Mouse (Mus musculus) MEL (cell line): ENCODE measurements at regions not wholly inside any gene's neighbourhood (a gene's known extent, or its start where the extent isn't known, plus 50 kb on each side); places are given as distances from the start of the nearest gene placed in this dataset.

ENCODE experiments used
- CHD2 ChIP-seq: IDR thresholded peaks from 2 replicates; pipeline ENCODE4 v1.6.1; 2011; ENCODE audit warnings: low read length, improper control_type of control experiment
- CTCF ChIP-seq, 3 experiments: IDR thresholded peaks in 2 of 3; conservative IDR thresholded peaks in 1 of 3; 2 replicates each; pipeline ENCODE4 v1.5.1; 2011 to 2012; ENCODE audit warnings: low read length in 3 of 3, low read depth in 2 of 3, mild to moderate bottlenecking in 2 of 3, improper control_type of control experiment in 1 of 3, inconsistent platforms in 1 of 3, mixed read lengths in 1 of 3, moderate library complexity in 1 of 3; ENCODE audit not compliant: control insufficient read depth in 1 of 3, insufficient read depth in 1 of 3, poor library complexity in 1 of 3, severe bottlenecking in 1 of 3
- GATA1 ChIP-seq: IDR thresholded peaks from 2 replicates; pipeline ENCODE4 v1.6.1; 2011; ENCODE audit warnings: low read depth, low read length, improper control_type of control experiment
- MAX ChIP-seq: IDR thresholded peaks from 2 replicates; pipeline ENCODE4 v1.6.1; 2011; ENCODE audit warnings: low read length, improper control_type of control experiment
- MEF2A ChIP-seq: IDR thresholded peaks from 2 replicates; pipeline ENCODE4 v1.6.1; 2014; ENCODE audit warnings: low read depth, mild to moderate bottlenecking, inconsistent platforms, low read length, improper control_type of control experiment; ENCODE audit not compliant: poor library complexity, insufficient replicate concordance, severe bottlenecking; ENCODE audit errors: extremely low read depth
- POLR2A ChIP-seq, 2 experiments: IDR thresholded peaks; 2 replicates each; pipeline ENCODE4 v1.6.1; 2011 to 2012; ENCODE audit warnings: low read length in 2 of 2, mild to moderate bottlenecking in 2 of 2, control low read depth in 1 of 2, improper control_type of control experiment in 1 of 2, low read depth in 1 of 2, moderate library complexity in 1 of 2; ENCODE audit not compliant: control insufficient read depth in 1 of 2, insufficient read depth in 1 of 2, poor library complexity in 1 of 2
- POLR2AphosphoS2 ChIP-seq: IDR thresholded peaks from 2 replicates; pipeline ENCODE4 v1.6.1; 2011; ENCODE audit warnings: low read length, improper control_type of control experiment
- RAD21 ChIP-seq: IDR thresholded peaks from 2 replicates; pipeline ENCODE4 v1.6.1; 2011; ENCODE audit warnings: mild to moderate bottlenecking, low read depth, low read length, improper control_type of control experiment
- RCOR1 ChIP-seq: IDR thresholded peaks from 2 replicates; pipeline ENCODE4 v1.6.1; 2012; ENCODE audit warnings: low read depth, mild to moderate bottlenecking, inconsistent platforms, low read length, improper control_type of control experiment
- TAL1 ChIP-seq: IDR thresholded peaks from 2 replicates; pipeline ENCODE4 v1.6.1; 2012; ENCODE audit warnings: mild to moderate bottlenecking, inconsistent platforms, low read length, moderate library complexity, mixed read lengths
- USF2 ChIP-seq, 2 experiments: IDR thresholded peaks; 2 replicates each; pipeline ENCODE4 v1.6.1; 2011 to 2012; ENCODE audit warnings: improper control_type of control experiment in 2 of 2, low read length in 2 of 2, borderline replicate concordance in 1 of 2, inconsistent platforms in 1 of 2, low read depth in 1 of 2, mild to moderate bottlenecking in 1 of 2; ENCODE audit not compliant: insufficient read depth in 1 of 2
- ZC3H11A ChIP-seq: IDR thresholded peaks from 2 replicates; pipeline ENCODE4 v1.6.1; 2012; ENCODE audit warnings: low read depth, mild to moderate bottlenecking, inconsistent platforms, low read length, improper control_type of control experiment

GRCm38 (mm10) chr14:71709528-71710289 lies 781.9 kb downstream of the Gm9195 start:
- TF ChIP-seq CHD2, result no peak
- TF ChIP-seq POLR2AphosphoS2, result no peak
- no peak for TF ChIP-seq USF2 (IDR thresholded peaks at IDR 0.05; ENCODE audit: borderline replicate concordance in 1 of 2, insufficient read depth in 1 of 2, low read depth in 1 of 2, low read length in 2 of 2)
- TF ChIP-seq GATA1, result no peak
- TF ChIP-seq POLR2A (IDR thresholded peaks at IDR 0.05; ENCODE audit: control insufficient read depth in 1 of 2, insufficient read depth in 1 of 2, low read depth in 1 of 2, low read length in 2 of 2, poor library complexity in 1 of 2), result no peak
- TF ChIP-seq MEF2A, result no peak
- TF ChIP-seq CTCF (IDR thresholded peaks at IDR 0.05 in 2 of 3, conservative IDR thresholded peaks at IDR 0.05 in 1 of 3; ENCODE audit: control insufficient read depth in 1 of 3, insufficient read depth in 1 of 3, low read depth in 2 of 3, low read length in 3 of 3, poor library complexity in 1 of 3, severe bottlenecking in 1 of 3), result no peak
- TF ChIP-seq MAX, result no peak
- TF ChIP-seq ZC3H11A, result no peak
- no peak for TF ChIP-seq TAL1
- TF ChIP-seq RCOR1, result no peak
- no peak for TF ChIP-seq RAD21
